Mouse (Mus musculus) kidney, postnatal 0 days (tissue): ENCODE measurements at regions not wholly inside any gene's neighbourhood (a gene's known extent, or its start where the extent isn't known, plus 50 kb on each side); places are given as distances from the start of the nearest gene placed in this dataset.

Experiments
- ATAC-seq: fragments of 200-750 bp; cut with Nextera tagmentation; replicated peaks from 2 replicates; pipeline ENCODE4 v1.8.0; 2017; ENCODE audit warnings: low read depth, moderate number of reproducible peaks, moderate TSS enrichment, moderate library complexity; ENCODE audit not compliant: low FRiP score
- DNase-seq: peaks from one replicate; pipeline ENCODE4 v3.0.0-alpha.2; 2016; ENCODE audit warnings: low spot score
- H3K27ac ChIP-seq: fragments of 300-500 bp; sonication (generic); 2 replicates; pipeline ENCODE4 v1.5.1; 2014; ENCODE audit warnings: mild to moderate bottlenecking
- H3K27me3 ChIP-seq: fragments of 300-500 bp; sonication (generic); 2 replicates; pipeline ENCODE4 v1.6.1; 2014; ENCODE audit warnings: low read length, mixed read lengths; ENCODE audit not compliant: insufficient read depth
- H3K36me3 ChIP-seq: fragments of 300-500 bp; sonication (generic); 2 replicates; pipeline ENCODE4 v1.6.1; 2014; ENCODE audit warnings: low read length, mixed read lengths; ENCODE audit not compliant: insufficient read depth
- H3K4me1 ChIP-seq: fragments of 300-500 bp; sonication (generic); replicated peaks from 2 replicates; pipeline ENCODE4 v1.6.1; 2014; ENCODE audit warnings: antibody characterized with exemption, low read length, mixed read lengths; ENCODE audit not compliant: insufficient read depth
- H3K4me2 ChIP-seq: fragments of 300-500 bp; sonication (generic); 2 replicates; pipeline ENCODE4 v1.6.1; 2014; ENCODE audit warnings: mild to moderate bottlenecking, low read length, moderate library complexity, mixed read lengths
- H3K4me3 ChIP-seq: fragments of 300-500 bp; sonication (generic); replicated peaks from 2 replicates; pipeline ENCODE4 v1.5.1; 2014; ENCODE audit warnings: low read depth, low read length
- H3K9ac ChIP-seq: fragments of 300-500 bp; sonication (generic); 2 replicates; pipeline ENCODE4 v1.6.1; 2014; ENCODE audit warnings: low read depth, low read length
- H3K9me3 ChIP-seq: fragments of 300-500 bp; sonication (generic); replicated peaks from 2 replicates; pipeline ENCODE4 v1.6.1; 2016; ENCODE audit warnings: low read length, inconsistent platforms, mixed read lengths
- CTCF ChIP-seq: IDR thresholded peaks from 2 replicates; pipeline ENCODE4 v1.5.1; 2016; ENCODE audit warnings: antibody characterized with exemption, low read depth, mild to moderate bottlenecking, moderate library complexity
- WGBS: fragments of 180-500 bp; shearing (Covaris S2); extraction: QIAGEN DNeasy Blood & Tissue Kit; methylation state at CpG from one replicate; pipeline ENCODE4 v1.1.7; 2014; 5-methylcytosine and 5-hydroxymethylcytosine counted together

GRCm38 (mm10) chr12:16023273-16023672 is 206.6 kb upstream of the Trib2 start:
- H3K36me3 ChIP-seq = no peaks in the 10 kb centered on the region
- ATAC-seq (no peak), DNase-seq (no peak)
- no peaks in the 10 kb centered on the region for H3K27me3 ChIP-seq
- no peaks in the 10 kb centered on the region for H3K4me1 ChIP-seq
- no peak overlapping the region for H3K4me3 ChIP-seq
- 83% methylated on average over 7 of the region's 7 CpGs for WGBS
- no peak for TF ChIP-seq CTCF
- H3K9me3 ChIP-seq = no peaks in the 10 kb centered on the region
- H3K9ac ChIP-seq = no peak overlapping the region
- no peak overlapping the region for H3K4me2 ChIP-seq
- H3K27ac ChIP-seq = no peak overlapping the region

DNA sequence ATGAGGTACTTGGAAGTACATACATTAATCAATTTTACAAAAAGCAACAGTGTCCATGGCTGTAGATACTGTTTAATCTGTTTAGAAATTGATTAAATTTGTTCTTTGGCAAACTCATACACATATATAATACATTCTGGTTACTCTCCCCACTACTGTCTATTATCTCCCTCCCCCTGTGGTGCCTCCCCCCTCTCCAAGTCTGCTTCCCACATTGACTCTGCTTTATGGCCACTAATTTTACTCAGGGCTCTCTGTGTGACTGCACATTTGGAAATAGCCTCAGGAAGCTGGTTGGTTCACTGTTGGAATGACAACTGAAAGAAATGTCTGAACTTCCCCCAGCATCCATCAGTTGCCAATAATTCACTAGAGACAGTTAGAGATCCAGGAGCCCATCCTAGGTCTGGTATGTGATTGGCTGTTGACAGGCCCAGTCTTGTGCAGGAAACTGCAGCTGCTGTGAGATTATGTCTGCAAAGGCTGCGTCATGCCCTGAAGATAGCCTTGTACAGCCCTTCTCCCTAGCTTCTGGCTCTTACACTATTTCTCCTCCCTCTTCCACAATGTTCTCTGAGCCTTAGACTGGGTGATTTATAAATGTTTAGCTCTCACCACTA is 204.6 kb upstream of the Trib2 start:
- Histone ChIP-seq H3K9me3 (no peaks in the 10 kb centered on the region), H3K4me1 (no peaks in the 10 kb centered on the region), H3K4me2 (no peak overlapping the region), H3K27ac (no peak overlapping the region), H3K36me3 (no peaks in the 10 kb centered on the region), H3K27me3 (no peaks in the 10 kb centered on the region), H3K4me3 (no peak overlapping the region), H3K9ac (no peak overlapping the region)
- no peak for TF ChIP-seq CTCF
- DNase-seq (no peak), ATAC-seq (no peak)
- 62% methylated on average over 1 of the region's 1 CpGs for WGBS

DNA sequence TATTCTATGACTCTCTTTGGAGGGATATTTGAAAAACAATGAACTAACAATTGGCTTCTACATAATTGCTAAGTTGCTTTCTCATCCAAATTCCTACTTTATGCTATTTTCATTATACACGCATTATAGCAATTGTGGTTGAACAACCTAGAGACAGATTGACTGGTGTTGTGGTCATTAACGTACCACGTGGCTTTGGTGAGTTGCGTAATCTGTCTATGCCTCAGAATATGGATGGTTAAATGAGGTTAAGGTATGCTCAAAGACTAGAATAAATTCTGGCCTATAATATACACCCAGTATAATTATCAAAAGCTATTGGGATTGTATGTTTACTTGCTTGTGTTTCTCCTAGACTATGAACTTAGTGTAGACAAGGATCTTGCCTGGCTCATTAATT is 201.5 kb upstream of the Trib2 start:
- 93% methylated on average over 4 of the region's 4 CpGs for WGBS

GRCm38 (mm10) chr12:16016621-16017020 is 199.9 kb upstream of the Trib2 start:
- Histone ChIP-seq H3K4me2 (no peak overlapping the region), H3K27me3 (no peaks in the 10 kb centered on the region), H3K4me1 (no peaks in the 10 kb centered on the region), H3K27ac (no peak overlapping the region), H3K4me3 (no peak overlapping the region), H3K9ac (no peak overlapping the region), H3K9me3 (no peaks in the 10 kb centered on the region), H3K36me3 (no peaks in the 10 kb centered on the region)
- ATAC-seq (no peak), DNase-seq (no peak)
- TF ChIP-seq CTCF = no peak
- 97% methylated on average over 1 of the region's 1 CpGs for WGBS

More for the DNA sequence above, 201.5 kb upstream of the Trib2 start:
- Histone ChIP-seq H3K27me3 (no peaks in the 10 kb centered on the region), H3K36me3 (no peaks in the 10 kb centered on the region), H3K9ac (no peak overlapping the region), H3K27ac (no peak overlapping the region), H3K9me3 (no peaks in the 10 kb centered on the region), H3K4me2 (no peak overlapping the region), H3K4me1 (no peaks in the 10 kb centered on the region), H3K4me3 (no peak overlapping the region)
- no peak for TF ChIP-seq CTCF
- DNase-seq (no peak), ATAC-seq (no peak)

- no peak overlapping the region for H3K9ac ChIP-seq
- no peaks in the 10 kb centered on the region for H3K4me1 ChIP-seq
- WGBS = 86% methylated on average over 8 of the region's 8 CpGs
- no peak for ATAC-seq
- no peaks in the 10 kb centered on the region for H3K9me3 ChIP-seq
- H3K4me3 ChIP-seq = no peak overlapping the region
- TF ChIP-seq CTCF = no peak
- H3K4me2 ChIP-seq = no peak overlapping the region
- DNase-seq = no peak
- no peak overlapping the region for H3K27ac ChIP-seq
- no peaks in the 10 kb centered on the region for H3K27me3 ChIP-seq
- H3K36me3 ChIP-seq = no peaks in the 10 kb centered on the region
Observed at GRCm38 (mm10) chr12:16015596-16015995, 198.9 kb upstream of the Trib2 start.

- no peaks in the 10 kb centered on the region for H3K9me3 ChIP-seq
- H3K9ac ChIP-seq = no peak overlapping the region
- H3K4me3 ChIP-seq = no peak overlapping the region
- TF ChIP-seq CTCF = no peak
- DNase-seq (no peak), ATAC-seq (no peak)
- H3K27me3 ChIP-seq = no peaks in the 10 kb centered on the region
- H3K4me2 ChIP-seq = no peak overlapping the region
- no peak overlapping the region for H3K27ac ChIP-seq
- H3K4me1 ChIP-seq = 0 out of 2 replicates have a peak, but pooled peaks cover 4% of the 10 kb centered on the region
- no peaks in the 10 kb centered on the region for H3K36me3 ChIP-seq
- 100% methylated on average over 1 of the region's 1 CpGs for WGBS
Observed at GRCm38 (mm10) chr12:16014679-16015078, 198.0 kb upstream of the Trib2 start.
